Mouse (Mus musculus): ENCODE results near the gene Haus6.

The Haus6 gene

GRCm38 (mm10) chr4:86574939-86575282 is 36.9 kb downstream of the Haus6 start:
- no peak for DNase-seq

GRCm38 (mm10) chr4:86561061-86561460 is 50.8 kb downstream of the Haus6 start:
- no peak for DNase-seq

GRCm38 (mm10) chr4:86559006-86559405 is 52.8 kb downstream of the Haus6 start:
- DNase-seq: no peak

- DNase-seq: no peak
Measured at GRCm38 (mm10) chr4:86558228-86558627, 53.6 kb downstream of the Haus6 start, which contains the start of gene Saxo1. Gene Saxo1, minus strand, starts transcription at chr4:86558328.

GRCm38 (mm10) chr4:86557371-86557770 is 54.5 kb downstream of the Haus6 start:
- DNase-seq: no peak

- peak; percentile 18 for DNase-seq
Measured at GRCm38 (mm10) chr4:86555035-86555707, 56.7 kb downstream of the Haus6 start.

- DNase-seq: no peak
Measured at GRCm38 (mm10) chr4:86548332-86548731, 63.5 kb downstream of the Haus6 start.

GRCm38 (mm10) chr4:86545615-86546014 is 66.2 kb downstream of the Haus6 start:
- no peak for DNase-seq

- DNase-seq: no peak
Measured at GRCm38 (mm10) chr4:86543999-86544398, 67.9 kb downstream of the Haus6 start.

- DNase-seq: no peak
Measured at GRCm38 (mm10) chr4:86541573-86541972, 70.3 kb downstream of the Haus6 start.

- DNase-seq: no peak
Measured at GRCm38 (mm10) chr4:86538936-86539335, 72.9 kb downstream of the Haus6 start.

GRCm38 (mm10) chr4:86537972-86538371 is 73.9 kb downstream of the Haus6 start:
- peak; percentile 44 for DNase-seq

- no peak for DNase-seq
Measured at GRCm38 (mm10) chr4:86534091-86534481, 77.8 kb downstream of the Haus6 start.

GRCm38 (mm10) chr4:86533406-86534090 is 78.3 kb downstream of the Haus6 start:
- no peak for DNase-seq

- DNase-seq: no peak
Measured at GRCm38 (mm10) chr4:86529161-86529560, 82.7 kb downstream of the Haus6 start.

All from thymus, postnatal 14 days (tissue).